Comparison of ENCODE assay signal across 9 mouse cellular contexts in genomic region chr12:104069620-104070019, GRCm38 (mm10). TPM values are rescaled to one million over a fixed set of nuclear protein-coding genes. Genes with fewer than 3 reads are reported as not detected.
DNase-seq lines count a peak whose midpoint lies in the region; ATAC-seq lines count a peak whose summit lies in the region.
"Had no signal": no experiment of that assay in that cellular context is flagged by ENCODE, and none has a peak within 500 bp of the region (broad histone marks: within the 10 kb centered on the region; RNA-seq: fewer than 3 reads in every experiment).

No protein-coding gene starts in this region.

- H3K4me1 ChIP-seq in kidney, embryonic 16.5 days (ENCODE audit: insufficient read depth, low read length) = no peaks in the 10 kb centered on the region
- H3K4me1 ChIP-seq in liver, embryonic 13.5 days (replicated peaks) = no peaks in the 10 kb centered on the region
- no peaks in the 10 kb centered on the region for H3K4me1 ChIP-seq in neural tube, embryonic 12.5 days

- no peak overlapping the region for H3K4me2 ChIP-seq in kidney, embryonic 16.5 days (replicated peaks; ENCODE audit: low read depth, low read length)
- H3K4me2 ChIP-seq in liver, embryonic 13.5 days = no peak overlapping the region
- H3K4me2 ChIP-seq in neural tube, embryonic 12.5 days (replicated peaks) = no peak overlapping the region

- peak; percentile 29 to 70 for DNase-seq in spleen, adult 18-20 months
- no peak for DNase-seq in spleen, adult 12 weeks (ENCODE audit: low spot score)
- peak; percentile 72 to 73 for DNase-seq in cerebellum, postnatal 36 days
- DNase-seq in gastrocnemius, postnatal 4 days (ENCODE audit: low spot score in 2 of 2) = peak; percentile 48 to 79
- no peak for DNase-seq in liver, embryonic 13.5 days
- peak; percentile 46 for DNase-seq in testis, postnatal 14 days (ENCODE audit: low spot score)

- H3K36me3 ChIP-seq in kidney, embryonic 16.5 days (ENCODE audit: insufficient read depth, low read length) = no peaks in the 10 kb centered on the region
- no peaks in the 10 kb centered on the region for H3K36me3 ChIP-seq in liver, embryonic 13.5 days
- H3K36me3 ChIP-seq in neural tube, embryonic 12.5 days = no peaks in the 10 kb centered on the region

- WGBS in kidney, embryonic 16.5 days = 7% methylated on average over 2 of the region's 2 CpGs
- WGBS in liver, embryonic 13.5 days (ENCODE audit: insufficient replicate concordance) = 2% methylated on average over 2 of the region's 2 CpGs
- WGBS in neural tube, embryonic 12.5 days = 10% methylated on average over 2 of the region's 2 CpGs

- no peaks in the 10 kb centered on the region for H3K9me3 ChIP-seq in kidney, embryonic 16.5 days (ENCODE audit: low read length)
- no peaks in the 10 kb centered on the region for H3K9me3 ChIP-seq in liver, embryonic 13.5 days (replicated peaks)
- no peaks in the 10 kb centered on the region for H3K9me3 ChIP-seq in neural tube, embryonic 12.5 days

- H3K27ac ChIP-seq in kidney, embryonic 16.5 days (ENCODE audit: low read length) = no peak overlapping the region
- H3K27ac ChIP-seq in liver, embryonic 13.5 days = no peak overlapping the region
- no peak overlapping the region for H3K27ac ChIP-seq in neural tube, embryonic 12.5 days

- no peak overlapping the region for H3K9ac ChIP-seq in kidney, embryonic 16.5 days (replicated peaks; ENCODE audit: low read length)
- H3K9ac ChIP-seq in liver, embryonic 13.5 days = no peak overlapping the region
- no peak overlapping the region for H3K9ac ChIP-seq in neural tube, embryonic 12.5 days

- H3K4me3 ChIP-seq in kidney, embryonic 16.5 days (ENCODE audit: low read length) = no peak overlapping the region
- no peak overlapping the region for H3K4me3 ChIP-seq in liver, embryonic 13.5 days (replicated peaks)
- H3K4me3 ChIP-seq in neural tube, embryonic 12.5 days = no peak overlapping the region

- peak; percentile 36; the same call in 1 of the 2 replicates for ATAC-seq in kidney, embryonic 16.5 days (ENCODE audit: low FRiP score, low TSS enrichment)
- 0 out of 2 replicates have a peak, but pooled peaks have one; percentile 23 for ATAC-seq in liver, embryonic 13.5 days (ENCODE audit: low read depth)
- ATAC-seq in neural tube, embryonic 12.5 days (ENCODE audit: low FRiP score, low read depth) = peak; percentile 35; the same call in 1 of the 2 replicates

- H3K27me3 ChIP-seq in kidney, embryonic 16.5 days (ENCODE audit: insufficient read depth, low read length) = no peaks in the 10 kb centered on the region
- H3K27me3 ChIP-seq in liver, embryonic 13.5 days = no peaks in the 10 kb centered on the region
- no peaks in the 10 kb centered on the region for H3K27me3 ChIP-seq in neural tube, embryonic 12.5 days (replicated peaks)

RNA-seq across cellular contexts. Expression of gene Serpina12, which starts 25.4 kb away (rescaled TPM):
- not detected for total RNA-seq in gastrocnemius, postnatal 4 days (2021)
- not detected in 2 replicates for polyA plus RNA-seq in kidney, embryonic 16.5 days (2015; fragmentation: Nextera tagmentation; extraction: Ambion mirVana)
- 0.06 TPM in 1 of 2 replicates, not detected in the other for polyA plus RNA-seq in liver, embryonic 13.5 days (2015; fragmentation: Nextera tagmentation; extraction: Ambion mirVana)
- polyA plus RNA-seq in neural tube, embryonic 12.5 days (2016; fragmentation: Nextera tagmentation; extraction: Ambion mirVana) = not detected in 2 replicates
- polyA plus RNA-seq: stomach, embryonic 14.5 days had no signal

RNA-seq across cellular contexts. Expression of gene Serpina5, which starts 31.3 kb away (rescaled TPM):
- not detected for total RNA-seq in gastrocnemius, postnatal 4 days (2021)
- 0.07 TPM in 1 of 2 replicates, not detected in the other for polyA plus RNA-seq in kidney, embryonic 16.5 days (2015; fragmentation: Nextera tagmentation; extraction: Ambion mirVana)
- polyA plus RNA-seq in liver, embryonic 13.5 days (2015; fragmentation: Nextera tagmentation; extraction: Ambion mirVana) = 0.05 TPM in 1 of 2 replicates, not detected in the other
- polyA plus RNA-seq in neural tube, embryonic 12.5 days (2016; fragmentation: Nextera tagmentation; extraction: Ambion mirVana) = not detected in 2 replicates
- polyA plus RNA-seq: stomach, embryonic 14.5 days had no signal

RNA-seq across cellular contexts. Expression of gene Serpina3a, which starts 42.9 kb away (rescaled TPM):
- total RNA-seq in gastrocnemius, postnatal 4 days (2021) = not detected
- not detected in 2 replicates for polyA plus RNA-seq in kidney, embryonic 16.5 days (2015; fragmentation: Nextera tagmentation; extraction: Ambion mirVana)
- not detected in 2 replicates for polyA plus RNA-seq in liver, embryonic 13.5 days (2015; fragmentation: Nextera tagmentation; extraction: Ambion mirVana)
- not detected in 2 replicates for polyA plus RNA-seq in neural tube, embryonic 12.5 days (2016; fragmentation: Nextera tagmentation; extraction: Ambion mirVana)
- polyA plus RNA-seq: stomach, embryonic 14.5 days had no signal

RNA-seq across cellular contexts. Expression of gene Serpina9, which starts 56.1 kb away (rescaled TPM):
- total RNA-seq in gastrocnemius, postnatal 4 days (2021) = not detected
- polyA plus RNA-seq in kidney, embryonic 16.5 days (2015; fragmentation: Nextera tagmentation; extraction: Ambion mirVana) = 0.06 TPM in 1 of 2 replicates, not detected in the other
- polyA plus RNA-seq in liver, embryonic 13.5 days (2015; fragmentation: Nextera tagmentation; extraction: Ambion mirVana) = not detected in 2 replicates
- polyA plus RNA-seq in neural tube, embryonic 12.5 days (2016; fragmentation: Nextera tagmentation; extraction: Ambion mirVana) = not detected in 2 replicates
- polyA plus RNA-seq: stomach, embryonic 14.5 days had no signal

RNA-seq across cellular contexts. Expression of gene Serpina3b, which starts 58.2 kb away (rescaled TPM):
- total RNA-seq in gastrocnemius, postnatal 4 days (2021) = not detected
- not detected in 2 replicates for polyA plus RNA-seq in kidney, embryonic 16.5 days (2015; fragmentation: Nextera tagmentation; extraction: Ambion mirVana)
- 0.06 and 0.20 TPM in 2 replicates for polyA plus RNA-seq in liver, embryonic 13.5 days (2015; fragmentation: Nextera tagmentation; extraction: Ambion mirVana)
- not detected in 2 replicates for polyA plus RNA-seq in neural tube, embryonic 12.5 days (2016; fragmentation: Nextera tagmentation; extraction: Ambion mirVana)

Comparison
In these comparisons a context has a peak if more than half of its experiments do, and no peak if none do; other contexts are left out.
1. DNase-seq: peak in spleen, adult 18-20 months (2 of 2), cerebellum, postnatal 36 days (2 of 2), gastrocnemius, postnatal 4 days (2 of 2) and testis, postnatal 14 days (single experiment); none in spleen, adult 12 weeks (single experiment) and liver, embryonic 13.5 days (single experiment).
2. Peak in every context shown above with its lines, with median percentiles within 50 percentile points of each other: ATAC-seq.